Mouse (Mus musculus) layer of hippocampus, adult 8-10 months (tissue): ENCODE measurements at regions not wholly inside any gene's neighbourhood (a gene's known extent, or its start where the extent isn't known, plus 50 kb on each side); places are given as distances from the start of the nearest gene placed in this dataset.
A peak's percentile ranks its signal among the peaks of the same experiment; 100 is the strongest.
"Not testable (repeated sequence)": the region's sequence is repeated elsewhere in the genome, so short reads cannot be mapped to it uniquely, and the experiment has no call there.

Experiments
- DNase-seq, 2 experiments: peaks; one replicate each; pipeline ENCODE4 v3.0.0; 2022; ENCODE audit warnings: low spot score in 2 of 2

DNA sequence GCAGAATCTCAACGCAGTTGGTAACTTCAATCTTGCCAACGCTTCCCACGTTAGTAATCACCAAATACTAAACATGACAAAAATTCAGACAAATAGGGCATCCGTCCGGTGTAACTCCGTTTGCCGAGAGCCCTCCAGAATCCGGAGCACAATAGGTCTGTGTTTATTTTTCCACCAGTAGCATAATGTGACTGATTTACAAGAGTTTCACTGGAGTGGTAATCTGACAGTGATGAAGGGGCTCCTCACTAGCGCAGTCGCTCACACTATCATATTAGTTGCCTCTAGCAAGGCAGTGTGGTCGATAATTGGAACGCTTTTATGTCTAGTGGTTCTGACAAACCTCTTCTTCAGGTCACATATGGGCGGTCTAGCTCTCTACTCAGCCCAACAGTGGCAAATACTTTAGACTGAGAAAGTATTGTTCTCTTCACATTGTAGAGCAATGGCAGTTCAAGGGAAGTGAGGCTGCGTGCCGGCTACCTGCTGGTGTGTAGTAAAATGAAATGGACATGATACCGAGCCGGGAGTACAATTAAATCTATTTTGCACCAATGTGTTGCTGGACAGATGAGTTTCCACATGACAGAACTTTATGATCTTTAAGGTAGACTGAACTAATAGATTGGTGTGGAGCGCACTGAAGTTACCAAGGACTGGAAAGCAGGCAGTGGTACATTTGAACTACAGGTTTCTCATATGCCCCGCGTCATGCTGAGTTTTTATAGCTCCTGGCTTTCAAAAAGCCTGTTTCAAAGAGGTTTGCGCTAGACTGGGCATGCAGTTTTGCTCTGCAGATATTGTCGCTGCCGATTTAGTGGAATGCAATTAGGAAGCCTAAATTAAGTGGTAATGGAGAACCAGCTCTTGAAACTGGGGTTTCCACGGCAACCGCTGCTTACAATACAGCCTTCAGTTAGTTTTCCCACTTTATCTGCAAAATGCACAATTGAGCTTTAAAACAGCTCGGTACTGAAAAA lies 155.7 kb upstream of the Pou3f3 start:
- DNase-seq: peak; percentile 73 to 77

DNA sequence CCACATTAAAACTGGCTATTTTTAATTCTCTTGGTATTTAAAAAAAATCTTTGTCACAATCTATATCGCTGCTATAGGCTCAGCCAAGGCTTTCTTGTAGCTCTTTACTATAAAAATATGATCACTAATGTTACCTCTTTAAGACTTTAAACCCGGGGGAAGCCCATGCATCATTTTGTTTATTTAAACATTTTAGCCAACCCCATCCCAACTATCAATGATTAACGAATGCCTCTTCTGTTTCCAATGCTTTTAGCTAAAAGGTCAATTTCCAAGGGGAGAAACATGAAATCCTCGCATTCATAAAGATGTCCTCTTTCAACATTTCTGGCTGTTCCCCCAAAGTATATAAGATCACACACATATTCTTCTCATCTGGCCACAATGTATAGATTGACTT lies 153.6 kb upstream of the Pou3f3 start:
- no peak for DNase-seq

- no peak for DNase-seq
These were observed 152.6 kb upstream of the Pou3f3 start for GRCm38 (mm10) chr1:42542846-42543549.

- no peak for DNase-seq
These were observed 148.7 kb upstream of the Pou3f3 start for GRCm38 (mm10) chr1:42546879-42547278.

- DNase-seq: no peak
These were observed 138.3 kb upstream of the Pou3f3 start for GRCm38 (mm10) chr1:42557301-42557700.

- no peak for DNase-seq
These were observed 127.9 kb upstream of the Pou3f3 start for GRCm38 (mm10) chr1:42567640-42568039.

GRCm38 (mm10) chr1:42585191-42585590 lies 110.4 kb upstream of the Pou3f3 start:
- no peak for DNase-seq

DNA sequence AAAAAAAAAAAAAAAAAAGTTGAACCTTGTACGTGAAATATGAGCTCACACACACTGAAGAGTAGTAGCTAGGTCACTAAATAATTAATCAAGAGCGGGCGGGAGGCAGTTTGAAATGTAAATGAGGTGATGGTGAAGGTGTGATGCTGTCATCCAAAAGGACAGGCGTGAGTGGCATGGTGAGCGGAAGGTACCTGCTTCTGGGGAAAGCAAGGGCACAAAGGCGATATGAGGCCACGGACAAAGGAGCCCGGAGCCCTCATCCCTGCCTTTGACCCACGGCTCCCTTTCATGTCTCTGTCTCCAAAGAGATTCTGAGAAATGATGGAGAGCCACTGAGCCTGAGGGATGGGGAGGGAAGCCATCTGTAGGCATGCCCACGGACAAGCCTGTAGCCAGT lies 107.1 kb upstream of the Pou3f3 start:
- DNase-seq: no peak

DNA sequence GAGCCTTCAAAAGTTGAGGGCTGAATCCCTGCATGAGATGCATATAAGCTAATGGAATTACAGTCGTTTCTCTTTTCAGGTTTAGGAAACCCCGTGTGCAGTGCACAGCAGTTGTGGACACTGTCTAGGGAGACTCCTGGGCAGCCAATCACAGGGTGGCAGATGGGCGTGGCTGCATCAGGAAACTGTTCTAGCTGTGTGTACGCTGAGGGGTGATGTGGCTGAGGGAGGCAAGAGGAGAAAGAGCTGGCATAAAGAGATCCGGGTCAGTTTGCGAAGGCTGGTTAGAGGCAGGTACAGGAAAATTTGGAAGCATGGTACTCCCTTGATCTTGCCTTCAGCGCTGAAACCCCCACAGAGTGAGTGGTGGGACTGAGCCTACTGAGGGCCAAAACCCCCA lies 106.1 kb upstream of the Pou3f3 start:
- no peak for DNase-seq

- DNase-seq: peak; percentile 9 to 20
These were observed 103.7 kb upstream of the Pou3f3 start for GRCm38 (mm10) chr1:42591855-42592254.

DNA sequence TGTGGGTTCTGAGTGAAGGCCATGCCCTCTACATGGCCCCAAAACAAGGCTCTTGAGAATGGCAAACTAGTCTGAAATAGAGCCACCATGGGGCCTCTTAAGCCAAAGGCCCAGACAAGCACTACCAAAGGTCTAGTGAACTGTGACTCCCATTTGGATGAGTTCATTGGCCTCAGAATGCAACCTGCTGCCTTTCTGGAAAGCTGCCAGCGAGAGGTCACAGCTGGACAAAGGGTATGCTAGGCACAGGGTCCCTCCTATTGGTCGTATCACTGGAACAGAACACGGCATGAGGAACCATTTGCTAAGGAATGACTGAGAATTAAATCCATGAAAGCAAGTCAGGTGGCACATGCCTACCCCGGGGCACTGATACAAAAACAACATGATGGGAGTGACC lies 98.5 kb upstream of the Pou3f3 start:
- no peak for DNase-seq

- DNase-seq: peak in 1 of 2 experiments; percentile 10
These were observed 96.3 kb upstream of the Pou3f3 start for GRCm38 (mm10) chr1:42599238-42599637.

GRCm38 (mm10) chr1:42606251-42606650 lies 89.3 kb upstream of the Pou3f3 start:
- no peak for DNase-seq

DNA sequence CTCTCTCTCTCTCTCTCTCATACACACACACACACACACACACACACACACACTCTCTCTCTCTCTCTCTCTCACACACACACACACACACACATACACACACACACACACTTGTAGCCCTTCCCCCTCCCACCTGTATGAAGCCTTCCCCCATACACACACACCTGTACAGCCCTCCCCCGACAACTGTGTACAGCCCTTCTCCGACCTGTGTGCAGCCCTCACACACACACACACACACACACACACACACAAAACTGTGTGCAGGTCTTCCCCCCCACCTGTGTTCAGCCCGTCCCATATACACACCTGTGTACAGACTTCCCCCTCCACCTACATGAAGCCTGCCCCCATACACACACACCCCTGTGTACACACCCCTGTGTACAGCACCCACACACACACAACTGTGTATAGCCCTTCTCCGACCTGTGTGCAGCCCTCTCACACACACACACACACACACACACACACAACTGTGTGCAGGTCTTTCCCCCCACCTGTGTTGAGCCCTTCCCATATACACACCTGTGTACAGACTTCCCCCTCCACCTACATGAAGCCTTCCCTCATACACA lies 88.0 kb upstream of the Pou3f3 start:
- DNase-seq: not testable (repeated sequence)

- no peak for DNase-seq
These were observed 71.8 kb upstream of the Pou3f3 start for GRCm38 (mm10) chr1:42623766-42624165.

DNA sequence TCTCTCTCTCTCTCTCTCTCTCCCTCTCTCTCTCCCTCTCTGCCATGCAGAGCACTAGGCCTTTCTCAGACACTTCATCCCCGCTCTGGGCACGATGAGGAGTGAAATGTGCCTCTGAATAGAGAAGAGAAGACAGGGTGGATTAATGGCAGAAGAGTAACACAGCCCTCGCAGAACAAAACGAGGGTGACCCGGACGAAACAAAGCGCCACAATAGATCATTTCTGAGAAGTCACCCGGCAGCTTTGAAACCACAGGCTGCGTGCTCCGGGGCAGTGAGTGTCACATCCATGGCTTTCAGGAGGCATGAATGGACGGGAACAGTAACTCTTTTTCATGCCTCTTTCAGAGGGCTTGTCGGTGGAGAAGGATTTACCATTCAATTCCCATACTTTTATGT lies 66.8 kb upstream of the Pou3f3 start:
- DNase-seq: no peak

DNA sequence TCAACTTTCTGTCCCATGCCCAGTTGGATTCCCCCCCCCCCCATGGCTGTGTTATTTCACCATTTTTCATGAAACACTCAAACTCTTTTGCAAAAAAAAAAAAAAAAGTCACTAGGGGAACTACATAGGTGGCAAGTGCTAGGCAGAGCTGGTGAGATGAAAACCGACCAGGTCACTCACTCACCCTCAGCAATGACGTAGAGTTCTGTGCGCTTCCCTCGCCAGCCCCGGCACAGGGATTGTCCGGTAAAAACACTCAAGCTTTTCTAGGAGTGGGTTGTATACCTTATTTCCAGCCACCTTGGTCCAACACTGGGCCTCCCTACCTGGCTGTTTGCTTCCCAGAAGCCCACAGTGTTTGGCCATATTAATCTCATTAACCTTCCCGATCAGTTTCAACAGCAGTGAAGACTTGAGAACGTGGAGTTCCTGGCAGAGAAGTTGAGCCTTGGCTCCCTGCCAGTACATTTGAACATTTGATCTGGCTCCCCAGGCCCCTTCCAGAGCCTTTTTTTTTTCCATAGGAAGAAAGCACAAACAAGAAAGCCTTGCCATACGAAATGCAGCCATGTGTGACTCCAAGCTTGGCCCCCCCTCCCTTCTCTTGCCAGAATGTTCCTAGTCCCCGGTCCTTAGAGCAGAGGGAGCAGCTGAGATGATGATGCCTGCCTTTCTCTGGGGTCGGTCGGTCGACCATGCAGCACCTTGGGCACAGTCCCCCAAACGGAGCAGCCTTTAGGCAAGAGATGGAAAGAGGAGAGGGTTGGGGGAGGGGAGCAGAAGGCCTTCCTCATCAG lies 65.9 kb upstream of the Pou3f3 start:
- no peak for DNase-seq

GRCm38 (mm10) chr1:42632286-42632685 lies 63.3 kb upstream of the Pou3f3 start:
- no peak for DNase-seq

GRCm38 (mm10) chr1:42636558-42636957 lies 59.0 kb upstream of the Pou3f3 start:
- no peak for DNase-seq
